Mouse (Mus musculus) macrophage (primary cell): ENCODE results near the gene Kptn. TPM values are rescaled to one million over a fixed set of nuclear protein-coding genes. Genes with fewer than 3 reads are reported as not detected.

Source experiments
- H3K27ac ChIP-seq: fragments of 350-480 bp; formaldehyde crosslinking; 2 replicates; pipeline ENCODE4 v1.9.0; 2021
- H3K36me3 ChIP-seq: fragments of 350-480 bp; formaldehyde crosslinking; 2 replicates; pipeline ENCODE4 v1.9.0; 2021; ENCODE audit errors: inconsistent target
- H3K4me3 ChIP-seq: fragments of 350-480 bp; formaldehyde crosslinking; 2 replicates; pipeline ENCODE4 v1.9.0; 2021; ENCODE audit errors: inconsistent target
- H3K79me2 ChIP-seq: fragments of 350-480 bp; formaldehyde crosslinking; 2 replicates; pipeline ENCODE4 v1.9.0; 2021; ENCODE audit errors: inconsistent target
- WGBS: methylation state at CpG from one replicate; pipeline ENCODE4 v1.1.7; 2026; ENCODE audit warnings: inconsistent platforms; ENCODE audit not compliant: missing documents; 5-methylcytosine and 5-hydroxymethylcytosine counted together
- polyA plus RNA-seq: library from polyadenylated mRNA; stranded (reverse); fragments of 250-400 nt; gene quantifications from 3 replicates; pipeline ENCODE4 v1.2.4, GENCODE M21; 2018; ENCODE audit warnings: inconsistent platforms
- total RNA-seq, 78 experiments: library from RNA; depleted of rRNA; stranded (reverse); fragments of 250-400 nt; gene quantifications; 1 replicate in 9 of 78; 2 replicates in 24 of 78; 3 replicates in 43 of 78; 4 replicates in 2 of 78; pipeline ENCODE4 v1.2.4; 2018; ENCODE audit warnings: inconsistent platforms in 56 of 78

Kptn gene
- 10 to 100 TPM in 25 of 26 experiments, 1 to 10 TPM in 1; 8.1 to 50.6 (median 34.1) TPM for total RNA-seq (2018; cell fraction: chromatin; rRNA removed)
- 1 to 10 TPM; 3.7 to 8.0 (median 5.6) TPM for total RNA-seq (2018; cell fraction: cytosol; rRNA removed)
- total RNA-seq (2018; cell fraction: nucleus; rRNA removed), result 10 to 100 TPM in 24 of 26 experiments, 1 to 10 TPM in 2; 6.9 to 45.0 (median 18.9) TPM
- polyA plus RNA-seq, result 3.3 to 6.8 TPM (median 5.9 TPM) in 3 replicates

DNA sequence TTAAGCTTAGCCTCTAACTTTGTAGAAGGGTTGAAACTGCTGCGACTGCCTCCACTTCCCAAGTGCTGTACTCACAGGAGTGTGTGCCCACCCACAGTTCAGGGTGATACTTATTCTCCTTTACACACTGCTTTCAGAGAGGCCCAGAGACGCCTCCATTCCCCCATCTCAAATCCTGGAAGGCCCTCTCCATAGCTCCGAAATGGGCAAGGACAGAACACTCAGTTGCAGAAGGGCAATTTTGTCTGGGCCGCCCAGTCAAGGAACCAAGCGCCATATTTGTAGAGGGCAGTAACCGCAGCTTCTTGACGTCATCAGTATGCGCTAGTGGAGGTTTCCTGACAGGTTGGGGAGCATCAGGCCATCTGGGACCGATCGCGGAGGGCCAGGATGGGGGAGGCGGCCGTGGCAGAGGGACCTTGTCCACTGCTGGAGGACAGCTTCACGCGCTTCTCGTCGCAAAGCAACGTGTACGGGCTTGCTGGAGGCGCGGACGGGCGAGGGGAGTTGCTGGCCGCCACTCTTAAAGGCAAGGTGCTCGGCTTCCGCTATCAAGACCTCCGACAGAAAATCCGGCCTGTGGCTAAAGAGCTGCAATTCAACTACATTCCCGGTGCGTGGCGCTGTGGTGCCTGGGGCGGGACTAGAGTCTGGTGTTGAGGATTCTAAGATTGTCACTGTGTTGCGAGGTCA, at the start of gene Kptn:
TSS of gene Kptn (plus strand) at position 327 of the 693 bp plus-strand sequence.
- WGBS, result 2% methylated on average over 33 of the region's 33 CpGs
- no peaks in the 10 kb centered on the region for H3K79me2 ChIP-seq

DNA sequence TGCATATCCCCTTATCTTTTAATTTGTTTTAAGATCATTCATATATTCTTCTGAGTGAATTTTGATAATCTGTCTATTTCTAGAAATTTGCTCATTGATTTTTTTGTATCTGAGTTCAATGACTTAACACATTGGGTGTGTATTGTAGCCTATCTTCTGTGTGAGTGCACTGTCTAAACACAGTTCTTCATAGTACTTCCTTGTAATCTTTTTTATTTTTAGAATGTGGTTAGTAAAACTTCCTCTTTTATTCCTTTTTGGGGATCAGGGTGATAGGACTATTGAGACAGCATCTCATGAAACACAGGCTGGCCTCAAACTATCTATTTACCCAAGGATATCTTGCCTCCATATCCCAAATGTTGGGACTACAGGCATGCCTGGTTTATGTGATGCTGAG, 48.8 kb upstream of the Kptn start:
- no peak overlapping the region for H3K4me3 ChIP-seq
- no peaks in the 10 kb centered on the region for H3K36me3 ChIP-seq
- peak overlapping the region; percentile 68 for H3K27ac ChIP-seq
- no peaks in the 10 kb centered on the region for H3K79me2 ChIP-seq

More for the DNA sequence above, at the start of gene Kptn:
- Histone ChIP-seq H3K4me3 (peak within 1 kb of the TSS; percentile 56), H3K36me3 (peaks cover 24% of the 10 kb centered on the region), H3K27ac (peak within 1 kb of the TSS; percentile 80)

DNA sequence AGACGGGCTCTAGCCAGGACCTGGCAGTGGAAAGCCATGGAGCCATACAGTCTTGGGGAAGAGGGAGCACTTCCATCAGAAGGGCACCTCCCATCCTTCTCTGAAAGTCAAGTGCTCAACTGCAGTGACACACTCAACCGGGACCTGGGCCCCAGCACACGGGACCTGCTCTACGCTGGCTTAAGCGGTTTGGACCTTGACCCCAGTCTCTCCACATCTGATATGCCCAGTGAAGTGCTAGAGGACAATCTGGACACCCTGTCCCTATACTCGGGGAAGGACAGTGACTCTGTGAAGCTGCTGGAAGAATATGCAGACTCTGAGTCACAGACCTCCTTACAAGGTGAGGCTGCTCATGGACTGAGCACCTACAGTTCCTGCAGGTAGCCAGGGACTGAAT, 47.8 kb upstream of the Kptn start:
- H3K4me3 ChIP-seq, result no peak overlapping the region
- WGBS, result 97% methylated on average over 6 of the region's 6 CpGs
- H3K27ac ChIP-seq, result peak overlapping the region; percentile 68
- no peaks in the 10 kb centered on the region for H3K36me3 ChIP-seq
- H3K79me2 ChIP-seq, result no peaks in the 10 kb centered on the region

DNA sequence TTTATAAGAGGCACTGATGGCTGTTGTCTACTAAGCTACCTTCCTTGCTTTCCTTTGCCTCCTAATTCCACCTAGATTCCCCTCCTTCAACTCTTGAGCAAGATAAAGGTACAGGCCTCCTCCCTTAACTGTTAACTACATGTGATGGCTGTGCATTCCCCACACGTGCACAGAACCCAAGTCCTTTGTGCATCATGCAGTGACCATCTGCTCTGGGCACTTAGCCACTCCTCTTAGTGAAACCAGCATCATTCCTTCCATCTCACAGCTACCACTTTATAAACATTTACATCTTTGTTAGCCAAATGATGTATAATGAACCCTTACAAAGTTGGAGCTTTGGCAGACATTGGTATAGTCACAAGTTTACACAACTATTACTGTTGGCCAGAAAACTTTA, 39.7 kb upstream of the Kptn start:
- H3K27ac ChIP-seq, result no peak overlapping the region
- no peaks in the 10 kb centered on the region for H3K79me2 ChIP-seq
- H3K36me3 ChIP-seq, result no peaks in the 10 kb centered on the region
- H3K4me3 ChIP-seq, result no peak overlapping the region
- 93% methylated on average over 1 of the region's 1 CpGs for WGBS

DNA sequence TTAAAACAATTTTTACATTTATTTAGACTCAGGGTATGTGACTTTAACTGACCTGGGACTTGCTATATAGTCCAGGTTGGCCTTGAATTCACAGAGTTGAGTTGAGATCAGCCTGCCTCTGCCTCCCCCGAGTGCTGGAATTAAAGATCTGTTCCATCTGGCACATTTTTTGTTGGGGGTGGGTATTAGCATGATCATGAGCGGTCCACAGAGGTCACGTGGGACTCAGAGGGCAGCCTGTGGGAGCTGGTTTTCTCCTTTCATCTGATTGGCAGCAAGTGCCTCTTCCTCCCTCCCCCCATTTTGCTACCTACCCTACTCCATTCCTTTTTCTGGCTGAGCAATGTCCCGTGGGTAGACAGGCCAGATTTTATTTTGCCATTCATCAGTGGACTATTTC, 39.1 kb upstream of the Kptn start:
- no peak overlapping the region for H3K27ac ChIP-seq
- WGBS, result 83% methylated on average over 3 of the region's 4 CpGs
- H3K36me3 ChIP-seq, result no peaks in the 10 kb centered on the region
- no peak overlapping the region for H3K4me3 ChIP-seq
- H3K79me2 ChIP-seq, result no peaks in the 10 kb centered on the region

DNA sequence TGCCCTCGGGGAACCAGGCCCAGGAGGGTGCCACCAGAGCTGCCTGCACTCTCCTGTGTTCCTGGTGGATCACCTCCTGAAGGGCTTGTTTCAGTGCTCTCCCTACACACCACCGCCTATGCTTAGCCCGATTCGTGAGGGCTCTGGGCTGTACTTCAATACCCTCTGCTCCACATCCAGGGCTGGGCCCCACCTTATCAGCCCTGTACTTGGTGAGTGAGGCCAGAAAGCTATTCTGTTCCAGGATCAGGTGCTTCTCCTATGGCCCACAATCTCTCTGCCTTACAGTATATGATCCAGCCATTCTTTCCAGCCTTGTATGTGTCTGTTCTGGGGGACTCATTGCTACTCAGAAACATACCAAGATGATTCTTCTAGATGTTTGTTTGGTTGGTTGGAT, 36.3 kb upstream of the Kptn start:
- Histone ChIP-seq H3K36me3 (no peaks in the 10 kb centered on the region), H3K27ac (no peak overlapping the region), H3K4me3 (no peak overlapping the region), H3K79me2 (no peaks in the 10 kb centered on the region)
- 88% methylated on average over 4 of the region's 4 CpGs for WGBS

DNA sequence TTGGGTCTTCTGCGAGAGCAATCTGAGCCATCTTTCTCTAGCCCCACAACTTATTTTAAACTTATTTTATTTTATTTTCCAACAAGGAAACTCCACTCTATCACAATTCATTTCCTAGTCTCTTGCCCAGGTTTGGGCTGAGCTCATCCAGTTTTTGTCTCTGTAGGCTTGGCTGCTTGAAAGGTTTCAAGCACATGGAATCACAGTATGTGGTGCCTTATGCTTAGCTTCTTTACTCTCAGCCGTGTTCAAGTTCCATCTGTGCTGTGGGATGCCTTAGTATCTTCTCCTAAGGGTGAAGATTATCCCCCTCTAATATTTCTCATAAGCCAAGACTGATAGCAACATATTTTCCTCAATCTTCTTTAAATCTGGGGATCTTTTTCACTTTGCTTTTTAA, 32.1 kb upstream of the Kptn start:
- H3K27ac ChIP-seq, result no peak overlapping the region
- H3K4me3 ChIP-seq, result no peak overlapping the region
- H3K79me2 ChIP-seq, result no peaks in the 10 kb centered on the region
- H3K36me3 ChIP-seq, result no peaks in the 10 kb centered on the region
- 81% methylated on average over 2 of the region's 2 CpGs for WGBS

DNA sequence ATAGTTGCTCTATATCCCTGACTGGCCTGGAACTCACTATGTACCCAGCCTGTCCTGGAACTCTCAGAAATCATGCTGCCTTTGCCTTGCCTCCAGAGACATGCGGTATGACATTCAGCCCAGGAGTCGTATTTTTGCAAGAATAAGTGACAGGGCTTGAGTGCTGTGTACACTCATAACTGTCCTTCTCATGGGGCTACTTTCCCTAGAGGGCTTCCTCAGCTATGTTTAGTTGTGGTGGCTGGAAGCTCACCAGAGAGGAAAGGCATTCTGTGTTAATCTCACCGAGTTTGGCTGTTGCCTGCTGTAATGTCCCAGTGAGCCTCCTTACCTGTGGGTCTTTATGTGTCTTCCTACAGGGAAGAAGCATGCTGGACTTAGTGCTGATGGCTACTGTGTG, 25.1 kb upstream of the Kptn start:
- H3K27ac ChIP-seq, result no peak overlapping the region
- H3K4me3 ChIP-seq, result no peak overlapping the region
- no peaks in the 10 kb centered on the region for H3K36me3 ChIP-seq
- H3K79me2 ChIP-seq, result peaks cover 9% of the 10 kb centered on the region
- WGBS, result 83% methylated on average over 3 of the region's 3 CpGs

DNA sequence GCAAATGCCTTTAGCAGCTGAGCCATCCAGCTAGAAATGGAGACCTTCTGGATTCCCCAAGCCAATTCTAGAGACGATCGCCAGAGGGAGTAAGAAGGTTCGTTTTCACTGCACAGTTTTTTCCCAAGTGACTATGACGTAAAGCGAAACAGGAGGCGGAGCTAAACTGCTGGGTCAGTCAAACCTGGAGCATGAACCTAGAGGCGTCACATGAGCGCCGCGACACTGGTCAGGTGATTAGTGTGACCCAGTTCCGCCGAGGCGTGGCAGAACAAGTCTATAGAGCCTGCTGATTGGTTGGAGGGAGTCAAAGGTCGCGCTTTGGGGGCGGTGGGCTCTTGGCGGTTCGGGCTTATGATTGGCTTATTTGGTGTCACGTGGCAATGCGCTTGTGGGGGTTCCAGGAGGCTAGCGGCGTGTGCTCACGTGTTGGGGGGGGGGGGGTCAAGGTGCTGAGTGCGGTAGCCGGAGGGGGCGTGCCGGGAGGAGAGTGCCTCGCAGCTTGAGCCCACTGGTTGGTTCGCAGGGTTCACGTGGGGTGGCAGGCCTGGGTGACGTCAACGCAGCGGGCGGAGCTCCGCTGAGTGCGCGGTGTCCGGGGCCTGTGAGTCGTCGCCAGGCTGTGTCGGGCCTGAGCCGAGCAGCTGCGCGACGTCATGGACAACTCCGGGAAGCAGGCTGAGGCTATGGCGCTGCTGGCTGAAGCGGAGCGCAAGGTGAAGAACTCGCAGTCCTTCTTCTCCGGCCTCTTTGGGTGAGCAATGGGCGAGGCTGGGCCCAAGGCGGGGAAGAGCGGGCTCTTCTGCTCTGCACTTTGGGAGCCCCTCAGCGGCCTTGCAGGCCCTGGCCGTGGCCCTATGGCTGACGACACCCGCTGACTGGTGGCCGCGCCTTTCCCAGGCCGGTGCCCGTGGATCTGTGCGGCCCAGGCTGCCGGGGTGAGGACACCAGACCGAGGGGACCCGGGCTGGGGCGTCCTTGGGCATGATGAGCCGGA, 21.4 kb upstream of the Kptn start, which contains the start of gene Napa:
TSS of gene Napa (plus strand) at position 438 of the 997 bp plus-strand sequence.
- Histone ChIP-seq H3K27ac (peak within 1 kb of the TSS; percentile 71), H3K79me2 (peaks cover 46% of the 10 kb centered on the region), H3K4me3 (peak within 1 kb of the TSS; percentile 82), H3K36me3 (peaks cover 19% of the 10 kb centered on the region; the same call in 1 of the 2 replicates)
- under 1% methylated on average over 59 of the region's 68 CpGs for WGBS

DNA sequence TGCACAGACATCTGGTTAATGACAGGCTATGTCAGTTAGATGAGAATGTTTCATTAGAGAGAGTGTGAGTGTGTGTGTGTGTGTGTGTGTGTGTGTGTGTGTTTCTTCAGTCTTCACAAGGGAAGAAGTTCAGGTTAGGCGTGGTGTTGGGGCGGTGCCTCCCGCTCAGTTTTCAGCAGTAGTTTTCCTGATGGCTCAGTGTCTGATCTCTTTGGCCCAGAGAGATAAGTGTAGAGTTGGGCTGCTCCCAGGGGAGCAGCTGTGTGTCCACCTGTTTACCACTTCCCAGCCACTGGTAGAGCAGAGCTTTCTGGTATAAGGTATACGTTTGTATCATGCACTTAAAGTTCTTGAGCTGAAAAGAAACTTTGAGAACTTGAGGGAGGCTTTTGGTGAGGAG, 19.8 kb upstream of the Kptn start:
- H3K79me2 ChIP-seq, result peaks cover 62% of the 10 kb centered on the region
- peaks cover 24% of the 10 kb centered on the region; the same call in 1 of the 2 replicates for H3K36me3 ChIP-seq
- H3K4me3 ChIP-seq, result peak overlapping the region; percentile 82
- H3K27ac ChIP-seq, result peak overlapping the region; percentile 71
- WGBS, result 88% methylated on average over 3 of the region's 4 CpGs

DNA sequence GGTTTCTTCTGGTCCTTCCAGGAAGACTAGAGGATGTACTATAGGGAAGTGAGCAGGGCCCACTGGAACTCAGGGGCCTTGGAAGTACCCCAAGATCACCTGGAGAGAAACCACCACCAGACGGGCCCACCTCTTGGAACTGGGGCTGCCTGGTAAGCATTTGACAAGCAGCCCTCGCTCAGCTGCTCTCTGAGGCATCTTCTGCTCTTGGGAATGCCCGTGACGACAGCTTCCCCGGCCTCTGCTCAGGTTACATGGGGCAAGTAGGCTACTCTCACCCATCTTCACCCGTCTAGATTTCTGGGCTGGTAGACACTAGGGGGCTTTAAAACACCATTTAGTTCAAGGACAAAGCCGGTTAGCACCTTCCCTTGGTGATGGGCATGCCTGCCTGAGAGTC, 18.6 kb upstream of the Kptn start:
- H3K79me2 ChIP-seq, result peaks cover 74% of the 10 kb centered on the region
- H3K27ac ChIP-seq, result 0 out of 2 replicates have a peak overlapping the region, but pooled peaks have one; percentile 37
- 87% methylated on average over 7 of the region's 7 CpGs for whole genome bisulfite sequencing
- H3K4me3 ChIP-seq, result no peak overlapping the region
- peaks cover 28% of the 10 kb centered on the region; the same call in 1 of the 2 replicates for H3K36me3 ChIP-seq

DNA sequence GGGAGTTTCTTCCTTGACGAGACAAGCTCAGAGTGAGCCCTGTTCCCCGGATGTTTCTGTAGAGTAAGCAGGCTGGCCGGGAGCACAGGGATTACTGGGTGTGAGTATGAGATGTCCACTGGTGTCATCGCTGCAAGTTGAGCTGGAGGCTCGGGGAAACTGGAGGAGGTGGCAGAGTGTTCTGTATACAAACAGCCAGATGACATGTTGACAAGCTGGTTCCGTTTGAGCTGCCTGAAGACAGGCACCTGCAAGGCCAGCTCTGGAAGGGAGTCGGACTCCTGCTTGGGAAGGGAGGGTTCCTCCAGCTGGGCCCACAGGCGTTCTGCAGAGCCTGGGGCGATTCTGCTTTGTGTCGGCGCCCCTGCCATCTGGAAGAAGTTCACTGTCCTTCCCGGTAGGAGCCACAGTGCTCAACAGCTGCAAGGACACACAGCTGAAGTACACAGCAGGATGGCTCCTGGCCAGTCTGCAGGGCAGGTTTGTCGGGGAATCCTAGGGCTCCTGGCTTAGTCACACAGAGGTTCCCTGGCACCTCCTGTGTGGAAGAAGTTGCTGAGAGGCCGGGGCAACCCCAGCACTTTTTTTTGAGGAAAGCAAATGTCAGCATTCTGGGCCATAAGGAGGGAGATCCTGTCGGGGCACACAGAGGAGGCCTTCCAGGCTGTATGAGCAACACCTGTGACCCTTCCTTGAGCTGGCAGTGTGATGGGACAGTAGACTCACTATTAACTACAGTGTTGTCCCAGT, 17.8 kb upstream of the Kptn start:
- Histone ChIP-seq H3K27ac (no peak overlapping the region), H3K79me2 (peaks cover 82% of the 10 kb centered on the region), H3K36me3 (peaks cover 34% of the 10 kb centered on the region; the same call in 1 of the 2 replicates), H3K4me3 (no peak overlapping the region)
- 96% methylated on average over 15 of the region's 15 CpGs for WGBS

DNA sequence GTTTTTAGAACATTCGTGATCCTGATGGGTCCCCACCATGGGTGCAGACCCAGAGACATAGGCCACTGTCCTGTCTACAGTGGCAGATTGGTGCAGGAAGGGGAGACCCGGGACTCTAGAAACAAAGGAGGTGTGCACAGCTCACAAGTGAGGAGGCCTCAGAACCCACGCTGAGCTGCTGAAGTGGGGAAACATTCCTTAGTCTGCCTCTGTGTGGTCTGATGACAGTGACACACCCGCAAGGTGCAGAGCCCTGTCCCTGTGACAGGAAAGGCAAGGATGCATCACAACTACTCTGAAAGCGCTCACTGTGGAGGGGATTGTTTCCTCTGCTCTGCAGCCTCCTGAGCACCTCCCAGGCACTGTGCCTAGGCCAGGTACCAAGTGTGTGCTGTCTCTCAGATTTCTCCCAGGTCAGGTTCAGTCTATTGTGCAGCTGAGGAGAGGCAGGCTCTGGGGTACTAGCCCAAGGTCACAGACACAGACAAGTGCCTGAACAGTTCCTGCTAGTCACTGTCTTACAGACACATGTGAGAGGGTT, 16.9 kb upstream of the Kptn start:
- Histone ChIP-seq H3K36me3 (peaks cover 43% of the 10 kb centered on the region), H3K79me2 (peaks cover 90% of the 10 kb centered on the region), H3K4me3 (no peak overlapping the region), H3K27ac (no peak overlapping the region)
- WGBS, result 85% methylated on average over 5 of the region's 5 CpGs

DNA sequence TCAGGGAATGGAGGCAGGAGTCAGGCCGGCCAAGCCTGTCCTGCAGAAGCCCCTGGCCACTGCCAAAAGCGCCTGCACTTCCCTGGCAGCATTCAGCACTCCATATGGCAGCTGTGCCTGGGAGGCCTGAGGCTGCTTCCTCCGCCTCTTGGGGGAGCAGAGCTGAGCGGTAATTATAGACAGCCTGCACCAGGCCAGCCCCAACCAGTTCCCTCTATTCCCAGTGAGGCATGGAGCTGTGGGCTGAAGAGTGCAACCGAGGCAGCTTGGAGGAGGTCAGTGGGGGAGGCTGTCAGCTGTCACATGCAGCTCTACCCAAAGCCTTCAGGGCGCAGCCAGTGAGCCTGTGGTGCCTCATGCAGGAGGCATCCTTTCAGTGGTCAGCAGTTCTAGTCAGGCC, 15.9 kb upstream of the Kptn start:
- Histone ChIP-seq H3K4me3 (no peak overlapping the region), H3K27ac (peak overlapping the region; percentile 13; the same call in 1 of the 2 replicates), H3K36me3 (peaks cover 53% of the 10 kb centered on the region), H3K79me2 (peaks cover 100% of the 10 kb centered on the region)
- 87% methylated on average over 6 of the region's 6 CpGs for WGBS
